Mouse (Mus musculus): ENCODE data around the gene Oscp1.
"Not testable (repeated sequence)": the region's sequence is repeated elsewhere in the genome, so short reads cannot be mapped to it uniquely, and the experiment has no call there.

Gene Oscp1

GRCm38 (mm10) chr4:126083021-126083420 lies 24.7 kb downstream of the Oscp1 start:
- DNase-seq (ENCODE audit: low spot score): no peak

GRCm38 (mm10) chr4:126084382-126084781 lies 26.0 kb downstream of the Oscp1 start:
- DNase-seq (ENCODE audit: low spot score): no peak

- DNase-seq (ENCODE audit: low spot score): peak; percentile 88
These were observed 27.7 kb downstream of the Oscp1 start for GRCm38 (mm10) chr4:126085996-126086576.

- DNase-seq (ENCODE audit: low spot score): no peak
These were observed 31.9 kb downstream of the Oscp1 start for GRCm38 (mm10) chr4:126090101-126090847.

GRCm38 (mm10) chr4:126090848-126091124 lies 32.4 kb downstream of the Oscp1 start:
- no peak for DNase-seq (ENCODE audit: low spot score)

GRCm38 (mm10) chr4:126091873-126092272 lies 33.5 kb downstream of the Oscp1 start:
- no peak for DNase-seq (ENCODE audit: low spot score)

DNA sequence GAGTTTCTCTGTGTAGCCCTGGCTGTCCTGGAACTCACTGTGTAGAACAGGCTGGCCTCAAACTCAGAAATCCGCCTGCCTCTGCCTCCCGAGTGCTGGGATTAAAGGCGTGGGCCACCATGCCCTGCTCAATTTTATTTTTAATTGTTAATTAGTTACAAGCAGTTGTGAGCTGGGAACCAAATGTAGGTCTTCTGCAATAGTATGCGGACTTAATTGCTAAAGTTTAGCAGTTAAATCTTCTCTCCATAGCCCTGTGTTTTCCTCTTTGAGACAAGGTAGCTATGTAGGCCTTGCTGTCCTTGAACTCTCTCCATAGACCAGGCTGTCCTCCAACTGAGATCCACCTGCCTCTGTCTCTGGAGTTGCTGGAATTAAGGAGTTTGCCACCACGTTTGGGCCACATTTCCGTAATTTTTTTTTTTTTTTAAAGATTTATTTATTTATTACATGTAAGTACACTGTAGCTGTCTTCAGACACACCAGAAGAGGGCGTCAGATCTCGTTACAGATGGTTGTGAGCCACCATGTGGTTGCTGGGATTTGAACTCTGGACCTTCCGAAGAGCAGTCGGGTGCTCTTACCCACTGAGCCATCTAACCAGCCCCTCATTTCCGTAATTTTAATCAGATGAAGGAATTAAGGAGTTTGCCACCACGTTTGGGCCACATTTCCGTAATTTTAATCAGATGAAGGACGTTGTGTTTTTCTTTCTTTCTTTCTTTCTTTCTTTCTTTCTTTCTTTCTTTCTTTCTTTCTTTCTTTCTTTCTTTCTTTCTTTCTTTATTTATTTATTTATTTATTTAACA lies 37.5 kb downstream of the Oscp1 start:
- not testable (repeated sequence) for DNase-seq (ENCODE audit: low spot score)

- peak; percentile 98 for DNase-seq (ENCODE audit: low spot score)
These were observed 38.2 kb downstream of the Oscp1 start, which contains the start of gene Lsm10 for GRCm38 (mm10) chr4:126096464-126097111. TSS of gene Lsm10 (plus strand) at chr4:126096623.

- DNase-seq (ENCODE audit: low spot score): no peak
These were observed 39.4 kb downstream of the Oscp1 start for GRCm38 (mm10) chr4:126097711-126098253.

- no peak for DNase-seq (ENCODE audit: low spot score)
These were observed 41.0 kb downstream of the Oscp1 start for GRCm38 (mm10) chr4:126099365-126099764.

- no peak for DNase-seq (ENCODE audit: low spot score)
These were observed 42.4 kb downstream of the Oscp1 start for GRCm38 (mm10) chr4:126100764-126101163.

DNA sequence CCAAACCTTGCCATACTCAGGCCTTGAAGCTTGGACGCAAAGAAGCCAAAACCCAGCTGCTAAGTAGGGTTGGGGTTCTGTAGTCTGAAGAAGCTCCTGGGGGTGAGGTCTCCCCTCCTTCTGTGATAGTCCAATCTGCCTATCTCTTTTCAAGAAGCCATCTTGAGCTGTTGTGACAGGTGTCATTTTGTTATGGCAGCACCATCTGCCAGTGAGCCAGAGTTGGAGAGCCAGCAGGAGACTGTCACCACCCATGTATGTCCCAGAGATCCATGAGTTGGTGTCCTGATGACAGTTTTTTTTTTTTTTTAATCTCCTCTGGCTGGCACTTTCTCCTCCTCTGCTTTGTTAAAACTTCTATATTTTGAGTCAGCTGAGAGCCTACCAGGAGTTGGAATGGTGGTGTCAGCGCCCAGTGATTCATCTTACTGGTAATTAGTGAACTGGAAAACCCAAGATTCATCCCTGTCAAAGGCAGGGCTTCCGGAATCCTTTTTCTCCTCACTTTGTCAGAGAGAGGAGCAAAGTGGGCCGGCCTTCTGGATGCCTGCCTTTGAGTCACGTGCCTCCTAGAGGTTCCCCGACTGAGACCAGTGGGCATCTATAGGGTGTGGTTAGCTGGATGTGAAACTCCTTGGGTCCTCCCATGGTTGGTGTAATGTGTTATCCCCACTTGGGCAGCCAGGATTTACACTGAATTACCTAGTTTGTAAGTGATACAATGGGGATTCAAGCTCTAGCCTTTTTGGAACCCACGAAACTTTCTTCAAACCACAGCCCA lies 43.9 kb downstream of the Oscp1 start:
- DNase-seq (ENCODE audit: low spot score): peak; percentile 61

GRCm38 (mm10) chr4:126103057-126103581 lies 44.8 kb downstream of the Oscp1 start:
- peak; percentile 97 for DNase-seq (ENCODE audit: low spot score)

- DNase-seq (ENCODE audit: low spot score): peak; percentile 98
These were observed 45.3 kb downstream of the Oscp1 start, which contains the start of gene Stk40 for GRCm38 (mm10) chr4:126103590-126104068. TSS of gene Stk40 (plus strand) at chr4:126103957.

- peak; percentile 41 for DNase-seq (ENCODE audit: low spot score)
These were observed 46.1 kb downstream of the Oscp1 start for GRCm38 (mm10) chr4:126104261-126105075.

- DNase-seq (ENCODE audit: low spot score): no peak
These were observed 46.9 kb downstream of the Oscp1 start for GRCm38 (mm10) chr4:126105131-126105783.

- no peak for DNase-seq (ENCODE audit: low spot score)
These were observed 49.8 kb downstream of the Oscp1 start for GRCm38 (mm10) chr4:126108061-126108740.

GRCm38 (mm10) chr4:126109613-126110373 lies 51.4 kb downstream of the Oscp1 start:
- DNase-seq (ENCODE audit: low spot score): peak; percentile 69

Measured in lung, postnatal 25 days (tissue).